Mouse (Mus musculus) embryonic facial prominence, embryonic 11.5 days (tissue): Measurements from ENCODE around the gene Atxn1. TPM values are rescaled to one million over a fixed set of nuclear protein-coding genes. Genes with fewer than 3 reads are reported as not detected.

Experiments used
- ATAC-seq: fragments of 200-750 bp; cut with Nextera tagmentation; replicated peaks from 2 replicates; pipeline ENCODE4 v1.8.0; 2017; ENCODE audit warnings: low read depth; ENCODE audit not compliant: insufficient number of reproducible peaks, low FRiP score, low TSS enrichment
- DNase-seq: peaks from one replicate; pipeline ENCODE4 v3.0.0-alpha.2; 2015; ENCODE audit warnings: low spot score
- H3K27ac ChIP-seq: fragments of 300-500 bp; sonication (generic); replicated peaks from 2 replicates; pipeline ENCODE4 v1.5.1; 2014; ENCODE audit warnings: mild to moderate bottlenecking, low read depth, low read length, control low read depth
- H3K27me3 ChIP-seq: fragments of 300-500 bp; sonication (generic); 2 replicates; pipeline ENCODE4 v1.6.1; 2014; ENCODE audit warnings: mild to moderate bottlenecking, low read length, moderate library complexity, mixed read lengths; ENCODE audit not compliant: control insufficient read depth, insufficient read depth
- H3K36me3 ChIP-seq: fragments of 300-500 bp; sonication (generic); replicated peaks from 2 replicates; pipeline ENCODE4 v1.6.1; 2014; ENCODE audit warnings: low read depth, mild to moderate bottlenecking, low read length, moderate library complexity, mixed read lengths; ENCODE audit not compliant: control insufficient read depth, insufficient read depth
- H3K4me1 ChIP-seq: fragments of 300-500 bp; sonication (generic); 2 replicates; pipeline ENCODE4 v1.6.1; 2014; ENCODE audit warnings: low read length, mixed read lengths; ENCODE audit not compliant: control insufficient read depth, insufficient read depth
- H3K4me2 ChIP-seq: fragments of 300-500 bp; sonication (generic); 2 replicates; pipeline ENCODE4 v1.6.1; 2014; ENCODE audit warnings: low read depth, mild to moderate bottlenecking, control low read depth, low read length, moderate library complexity
- H3K4me3 ChIP-seq: fragments of 300-500 bp; sonication (generic); 2 replicates; pipeline ENCODE4 v1.5.1; 2014; ENCODE audit warnings: low read depth, low read length, control low read depth
- H3K9ac ChIP-seq: fragments of 300-500 bp; sonication (generic); replicated peaks from 2 replicates; pipeline ENCODE4 v1.6.1; 2014; ENCODE audit warnings: mild to moderate bottlenecking, control low read depth, low read length
- H3K9me3 ChIP-seq: fragments of 300-500 bp; sonication (generic); replicated peaks from 2 replicates; pipeline ENCODE4 v1.6.1; 2016; ENCODE audit warnings: mild to moderate bottlenecking, low read length, inconsistent platforms, mixed read lengths; ENCODE audit not compliant: control insufficient read depth
- WGBS: fragments of 180-500 bp; shearing (Covaris S2); extraction: QIAGEN DNeasy Blood & Tissue Kit; methylation state at CpG from one replicate; pipeline ENCODE4 v1.1.7; 2014; 5-methylcytosine and 5-hydroxymethylcytosine counted together
- polyA plus RNA-seq: library from polyadenylated mRNA; unstranded; fragments of >200 nt; fragmentation: Nextera tagmentation; extraction: Ambion mirVana; gene quantifications from 2 replicates; pipeline ENCODE4 v1.2.1, GENCODE M21; 2014

Atxn1 gene
- polyA plus RNA-seq, 1 experiment from 2014 or later: 1.3 TPM

- ATAC-seq (no peak), DNase-seq (no peak)
- Histone ChIP-seq H3K36me3 (no peaks in the 10 kb centered on the region), H3K27me3 (no peaks in the 10 kb centered on the region), H3K9ac (no peak overlapping the region), H3K4me1 (no peaks in the 10 kb centered on the region), H3K27ac (no peak overlapping the region), H3K4me2 (no peak overlapping the region), H3K9me3 (no peaks in the 10 kb centered on the region), H3K4me3 (no peak overlapping the region)
- 62% methylated on average over 7 of the region's 7 CpGs for WGBS
Measured at GRCm38 (mm10) chr13:45620281-45620680, 344.5 kb downstream of the Atxn1 start.

DNA sequence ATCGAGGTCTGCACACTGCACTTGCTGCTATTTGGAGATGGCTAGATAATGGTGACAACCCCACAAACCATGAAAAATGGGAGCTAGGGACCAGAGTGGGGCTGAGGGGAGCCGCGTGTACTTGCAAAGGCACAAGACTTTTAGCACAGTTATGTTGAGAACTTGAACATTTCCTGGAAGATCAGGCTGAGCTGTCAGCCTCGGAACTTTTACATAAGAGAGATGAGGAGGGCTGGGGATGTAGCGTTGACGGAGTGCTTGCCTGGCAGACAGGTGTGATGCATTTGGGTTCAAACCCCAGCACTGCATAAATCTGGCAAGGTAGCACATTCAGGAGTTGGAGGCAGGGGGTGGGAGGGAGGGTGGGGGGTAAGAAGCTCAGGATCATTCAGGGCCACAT, 346.8 kb downstream of the Atxn1 start:
- no peak overlapping the region for H3K27ac ChIP-seq
- no peaks in the 10 kb centered on the region for H3K4me1 ChIP-seq
- no peak overlapping the region for H3K9ac ChIP-seq
- 91% methylated on average over 6 of the region's 6 CpGs for WGBS
- no peak overlapping the region for H3K4me3 ChIP-seq
- H3K27me3 ChIP-seq: no peaks in the 10 kb centered on the region
- H3K4me2 ChIP-seq: no peak overlapping the region
- ATAC-seq (no peak), DNase-seq (no peak)
- H3K36me3 ChIP-seq: no peaks in the 10 kb centered on the region
- no peaks in the 10 kb centered on the region for H3K9me3 ChIP-seq

DNA sequence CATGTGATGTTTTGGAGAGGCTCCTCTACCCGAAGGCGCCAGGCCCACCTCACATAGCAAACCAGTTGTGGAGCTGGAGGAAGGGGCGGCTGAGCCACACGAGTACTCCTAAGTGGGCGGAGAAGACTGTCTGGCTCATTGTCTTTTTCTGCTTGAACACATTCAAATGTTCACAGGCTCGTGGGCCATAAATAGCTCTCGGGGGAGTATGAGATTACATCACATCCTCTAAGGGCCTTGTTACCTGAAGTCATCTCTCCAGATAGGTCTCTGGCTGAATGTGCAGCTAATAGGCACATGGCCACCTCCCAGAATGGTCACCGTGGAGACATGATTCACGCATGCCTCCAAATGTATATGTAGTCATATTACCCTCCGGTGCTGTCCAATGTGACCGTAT, 350.0 kb downstream of the Atxn1 start:
- Histone ChIP-seq H3K9ac (no peak overlapping the region), H3K27me3 (no peaks in the 10 kb centered on the region), H3K9me3 (no peaks in the 10 kb centered on the region), H3K36me3 (no peaks in the 10 kb centered on the region), H3K4me3 (no peak overlapping the region), H3K27ac (no peak overlapping the region), H3K4me1 (no peaks in the 10 kb centered on the region), H3K4me2 (no peak overlapping the region)
- ATAC-seq (no peak), DNase-seq (no peak)
- WGBS: 77% methylated on average over 11 of the region's 11 CpGs

- H3K9me3 ChIP-seq: no peaks in the 10 kb centered on the region
- DNase-seq: peak; percentile 71
- no peak overlapping the region for H3K9ac ChIP-seq
- H3K4me1 ChIP-seq: no peaks in the 10 kb centered on the region
- H3K27ac ChIP-seq: no peak overlapping the region
- WGBS: 32% methylated on average over 5 of the region's 5 CpGs
- no peak overlapping the region for H3K4me3 ChIP-seq
- ATAC-seq: no peak
- no peaks in the 10 kb centered on the region for H3K27me3 ChIP-seq
- H3K36me3 ChIP-seq: no peaks in the 10 kb centered on the region
- H3K4me2 ChIP-seq: no peak overlapping the region
Measured at GRCm38 (mm10) chr13:45613346-45613745, 351.5 kb downstream of the Atxn1 start.

DNA sequence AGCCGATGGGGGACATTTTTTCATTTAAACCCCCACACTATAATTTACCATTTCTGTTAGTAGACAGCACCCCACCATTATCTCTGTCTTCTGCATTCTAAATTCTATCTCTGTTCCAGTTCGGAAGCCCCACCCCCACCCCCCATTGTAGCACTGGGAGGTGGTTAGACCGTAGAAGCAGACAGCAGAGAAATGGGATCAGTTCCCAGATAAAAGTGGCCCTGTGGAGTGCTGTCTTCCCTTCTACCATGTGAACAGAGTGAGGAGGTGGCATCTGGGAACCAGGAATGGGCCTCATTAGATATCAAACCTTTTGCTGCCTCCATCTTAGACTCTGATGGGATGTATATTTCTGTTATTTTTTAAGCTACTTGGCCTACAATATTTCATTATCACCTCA, 353.3 kb downstream of the Atxn1 start:
- no peak for ATAC-seq
- H3K4me2 ChIP-seq: no peak overlapping the region
- H3K9ac ChIP-seq: no peak overlapping the region
- no peak overlapping the region for H3K4me3 ChIP-seq
- no peaks in the 10 kb centered on the region for H3K9me3 ChIP-seq
- no peaks in the 10 kb centered on the region for H3K36me3 ChIP-seq
- H3K4me1 ChIP-seq: no peaks in the 10 kb centered on the region
- no peak overlapping the region for H3K27ac ChIP-seq
- no peaks in the 10 kb centered on the region for H3K27me3 ChIP-seq
- WGBS: 90% methylated on average over 3 of the region's 3 CpGs
- DNase-seq: no peak

GRCm38 (mm10) chr13:45609461-45609860, 355.3 kb downstream of the Atxn1 start:
- DNase-seq (no peak), ATAC-seq (no peak)
- no peak overlapping the region for H3K4me3 ChIP-seq
- H3K36me3 ChIP-seq: no peaks in the 10 kb centered on the region
- WGBS: 65% methylated on average over 4 of the region's 4 CpGs
- no peaks in the 10 kb centered on the region for H3K4me1 ChIP-seq
- no peak overlapping the region for H3K4me2 ChIP-seq
- H3K9me3 ChIP-seq: no peaks in the 10 kb centered on the region
- no peak overlapping the region for H3K9ac ChIP-seq
- H3K27me3 ChIP-seq: no peaks in the 10 kb centered on the region
- no peak overlapping the region for H3K27ac ChIP-seq

GRCm38 (mm10) chr13:45608593-45608992, 356.2 kb downstream of the Atxn1 start:
- Histone ChIP-seq H3K4me3 (no peak overlapping the region), H3K27ac (no peak overlapping the region), H3K4me1 (no peaks in the 10 kb centered on the region), H3K27me3 (no peaks in the 10 kb centered on the region), H3K9ac (no peak overlapping the region), H3K9me3 (no peaks in the 10 kb centered on the region), H3K36me3 (no peaks in the 10 kb centered on the region), H3K4me2 (no peak overlapping the region)
- DNase-seq: no peak
- 90% methylated on average over 5 of the region's 5 CpGs for WGBS
- ATAC-seq: no peak

DNA sequence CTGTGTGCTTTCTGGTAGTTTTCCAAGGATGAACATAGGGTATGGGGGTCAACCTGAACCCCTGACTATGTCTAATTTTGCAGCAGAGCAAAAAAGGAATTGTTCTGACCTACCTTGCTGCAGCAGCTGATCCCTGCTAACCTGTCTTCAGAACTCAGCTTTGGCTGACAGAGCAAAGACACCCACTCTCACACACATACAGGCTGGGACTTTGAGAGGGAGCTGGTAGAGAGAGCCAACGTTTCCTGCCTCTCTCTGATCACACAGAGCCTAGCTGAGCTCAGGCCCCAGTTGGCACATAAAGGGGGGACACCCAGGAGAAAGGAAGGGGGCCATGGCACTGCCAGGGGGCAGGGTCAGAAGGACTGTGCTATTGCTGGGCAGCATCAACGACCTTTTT, 356.9 kb downstream of the Atxn1 start:
- DNase-seq: no peak

More for the DNA sequence above, 356.9 kb downstream of the Atxn1 start:
- Histone ChIP-seq H3K27me3 (no peaks in the 10 kb centered on the region), H3K4me3 (no peak overlapping the region), H3K4me1 (no peaks in the 10 kb centered on the region), H3K36me3 (no peaks in the 10 kb centered on the region), H3K9ac (no peak overlapping the region), H3K9me3 (no peaks in the 10 kb centered on the region), H3K4me2 (no peak overlapping the region), H3K27ac (no peak overlapping the region)
- no peak for ATAC-seq
- 75% methylated on average over 2 of the region's 2 CpGs for WGBS
